Mouse (Mus musculus): ENCODE measurements at regions not wholly inside any gene's neighbourhood (a gene's known extent, or its start where the extent isn't known, plus 50 kb on each side); places are given as distances from the start of the nearest gene placed in this dataset.

DNA sequence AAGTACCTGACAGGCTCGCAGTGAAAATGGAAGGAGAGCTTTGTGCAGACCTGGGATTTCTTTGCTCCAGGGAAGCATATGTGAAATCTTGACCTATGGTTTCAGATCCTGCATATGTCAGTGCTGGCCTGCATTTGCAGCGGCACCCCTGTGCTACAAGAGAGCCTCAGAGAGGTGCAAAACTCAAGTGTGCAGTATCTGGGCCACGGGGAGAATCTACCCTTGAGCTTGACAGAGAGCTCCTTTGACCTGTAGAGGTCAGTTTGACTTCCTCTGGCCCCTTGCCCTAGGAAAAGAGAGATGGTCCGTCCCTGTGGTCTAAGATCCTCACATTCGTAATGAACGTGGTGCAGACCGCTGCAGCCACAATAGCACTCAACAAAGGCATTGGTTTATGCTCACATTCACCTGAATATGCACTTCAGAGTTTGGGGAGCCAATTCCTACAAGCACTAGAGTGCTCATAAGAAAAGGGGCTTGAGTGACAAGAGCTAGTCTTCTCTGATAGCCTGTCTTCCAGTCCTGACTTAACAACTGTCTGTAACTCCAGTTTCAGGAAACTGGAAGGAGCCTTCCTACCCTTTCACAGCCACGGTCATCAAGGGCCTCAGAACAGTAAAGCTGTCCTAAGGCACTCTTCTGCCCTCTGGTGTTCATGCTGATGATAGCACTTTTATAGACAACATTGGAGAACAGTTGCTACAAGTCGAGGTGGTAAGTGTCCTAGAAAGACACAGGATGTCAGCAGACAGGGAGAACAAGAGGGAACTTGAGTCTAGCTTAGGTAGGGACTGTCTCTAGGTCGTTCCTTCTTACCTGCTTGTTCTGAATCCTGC is 200.0 kb upstream of the Apob start:
- no peak for DNase-seq (ENCODE audit: low spot score in 2 of 2)

DNA sequence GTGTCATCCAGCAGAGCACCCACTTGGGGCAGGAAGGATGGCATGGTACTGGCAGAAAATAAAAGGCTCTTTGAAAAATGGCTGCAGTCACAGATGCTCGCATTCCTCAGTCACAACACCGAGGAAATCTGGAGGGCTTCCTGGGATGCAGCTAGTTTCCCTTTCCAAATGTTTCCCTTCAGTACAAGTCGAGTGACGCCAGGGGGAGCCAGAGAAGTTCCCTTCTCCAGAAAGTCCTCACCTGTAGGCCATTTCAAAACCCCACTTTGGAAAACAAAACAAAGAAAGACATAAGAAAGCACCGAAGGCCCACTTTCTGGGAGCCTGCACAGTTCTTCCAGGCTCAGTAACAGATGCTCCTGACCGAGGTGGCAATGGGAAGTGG is 199.4 kb upstream of the Apob start:
- no peak for DNase-seq (ENCODE audit: low spot score in 2 of 2)

DNA sequence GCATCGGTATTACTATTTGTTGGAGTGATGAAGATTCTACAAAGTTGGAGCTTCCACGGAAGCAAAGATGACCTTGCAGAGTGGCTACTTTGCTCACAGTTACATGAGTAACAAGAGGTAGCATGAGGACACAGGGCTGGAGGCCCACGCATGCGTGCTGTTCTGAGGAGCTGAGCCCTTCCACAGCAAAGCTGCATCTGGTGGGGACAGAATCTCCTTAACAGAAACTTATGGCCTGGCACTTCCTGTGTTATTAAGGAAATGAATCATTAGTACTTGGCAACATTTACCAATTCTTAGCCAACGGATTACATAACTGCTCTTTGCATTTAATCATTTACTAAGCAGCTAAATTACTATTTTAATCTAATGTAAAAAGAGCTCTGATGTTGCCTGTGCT is 160.8 kb upstream of the Apob start:
- peak; percentile 20 to 59 for DNase-seq (ENCODE audit: low spot score in 2 of 2)

DNA sequence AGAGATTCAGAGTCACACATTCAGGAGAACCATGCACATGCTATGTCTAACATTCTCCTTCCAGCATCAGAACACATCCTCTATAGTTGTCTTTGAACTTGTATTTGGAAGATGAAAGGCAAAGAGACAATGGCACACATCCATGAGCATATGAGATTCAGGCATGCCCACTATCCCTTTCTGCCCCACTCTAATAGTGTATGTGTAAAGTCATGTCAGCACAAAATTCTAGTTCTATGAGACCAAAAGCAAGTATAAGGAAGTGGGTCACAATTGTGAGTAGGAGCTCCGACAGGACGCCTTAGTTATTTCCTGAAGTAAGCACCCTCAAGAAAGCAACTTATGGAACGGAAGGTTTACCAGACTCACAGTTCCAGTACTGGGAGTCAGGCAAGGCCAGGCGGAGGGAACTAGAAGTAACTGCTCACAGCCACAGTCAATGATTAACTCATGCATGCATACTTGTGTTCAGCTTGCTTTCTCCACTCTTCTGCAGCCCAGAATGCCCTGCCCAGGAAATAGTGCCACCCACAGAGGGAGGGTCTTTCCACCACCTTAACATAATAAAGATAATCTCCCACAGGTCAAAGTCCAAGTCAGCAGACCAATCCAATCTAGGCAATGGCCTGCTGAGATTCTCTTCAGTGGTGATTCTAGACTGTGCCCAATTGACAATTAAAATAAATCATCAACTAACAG is 157.3 kb upstream of the Apob start:
- DNase-seq (ENCODE audit: low spot score in 2 of 2) = no peak

DNA sequence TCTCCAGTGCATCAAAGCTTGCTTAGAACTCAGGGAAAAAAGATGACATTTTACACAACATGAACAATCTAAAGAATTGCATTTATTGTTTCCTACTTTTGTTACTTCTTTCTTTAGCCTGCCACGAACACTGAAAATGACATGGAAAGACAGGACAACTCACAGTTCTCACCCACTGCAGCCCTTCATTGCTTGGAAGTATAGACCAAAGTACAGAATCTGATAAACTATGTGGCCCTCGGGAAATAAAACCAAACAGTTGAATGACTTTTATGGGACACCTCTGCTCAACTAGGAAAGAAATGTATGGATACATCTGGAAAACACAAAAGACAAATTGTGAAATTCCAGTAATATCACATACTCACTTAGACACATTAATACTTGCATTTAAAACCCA is 156.7 kb upstream of the Apob start:
- DNase-seq (ENCODE audit: low spot score in 2 of 2) = no peak

DNA sequence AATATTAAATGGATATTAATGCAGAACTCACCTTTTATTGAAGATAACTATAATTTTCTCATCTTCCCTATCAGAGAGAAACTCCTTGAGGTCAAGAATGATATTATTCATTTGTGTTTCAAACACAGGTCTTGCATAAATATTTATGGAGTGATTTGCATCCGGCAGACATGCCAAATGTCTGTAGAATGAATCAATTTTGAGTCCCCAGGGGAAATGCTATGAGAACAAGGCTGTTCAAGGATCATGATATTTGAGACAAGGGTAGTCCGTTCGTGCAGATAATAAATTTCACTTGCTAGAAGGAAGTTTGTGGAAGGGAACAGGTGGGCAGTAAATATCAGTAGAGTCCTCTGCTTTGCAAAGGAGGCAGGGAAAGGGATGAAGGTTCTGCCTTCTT is 141.7 kb upstream of the Apob start:
- DNase-seq (ENCODE audit: low spot score in 2 of 2) = no peak

DNA sequence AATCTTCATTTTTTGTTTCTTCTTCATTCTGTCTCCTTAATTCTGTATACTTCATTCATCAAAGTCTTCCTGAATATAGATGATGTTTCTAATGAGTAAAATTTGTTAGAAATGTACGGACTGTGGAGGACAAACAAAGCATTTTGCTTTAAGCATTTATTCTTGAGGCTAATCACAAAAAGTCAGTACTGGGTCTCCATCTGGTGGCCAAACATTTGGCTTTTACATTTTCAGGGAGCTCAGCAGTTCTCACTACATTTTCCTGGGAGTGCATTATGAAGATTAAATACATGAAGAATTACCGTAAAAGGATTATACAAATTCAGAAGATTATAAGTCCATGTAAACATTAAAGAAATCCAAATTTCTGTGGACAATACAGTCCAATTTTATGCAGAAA is 123.6 kb upstream of the Apob start:
- DNase-seq (ENCODE audit: low spot score in 2 of 2) = no peak

DNA sequence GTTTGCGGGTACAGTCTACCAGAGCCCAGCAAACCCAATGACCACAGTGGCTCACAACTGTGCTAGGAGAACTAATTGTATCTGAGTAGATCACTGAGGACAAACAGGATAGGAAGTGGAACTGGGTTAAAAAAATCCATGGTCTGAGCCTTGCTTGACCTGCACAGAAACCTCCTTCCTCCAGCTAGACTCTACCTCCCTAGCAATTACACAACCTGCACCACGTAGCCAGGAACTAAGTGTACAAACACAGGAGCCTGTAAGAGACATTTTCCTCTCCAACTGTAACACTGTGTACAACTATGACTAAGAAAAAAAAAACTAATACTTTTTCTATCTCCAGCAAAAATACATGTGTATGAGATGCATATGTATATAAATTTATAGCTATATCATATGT is 121.8 kb upstream of the Apob start:
- no peak for DNase-seq (ENCODE audit: low spot score in 2 of 2)

DNA sequence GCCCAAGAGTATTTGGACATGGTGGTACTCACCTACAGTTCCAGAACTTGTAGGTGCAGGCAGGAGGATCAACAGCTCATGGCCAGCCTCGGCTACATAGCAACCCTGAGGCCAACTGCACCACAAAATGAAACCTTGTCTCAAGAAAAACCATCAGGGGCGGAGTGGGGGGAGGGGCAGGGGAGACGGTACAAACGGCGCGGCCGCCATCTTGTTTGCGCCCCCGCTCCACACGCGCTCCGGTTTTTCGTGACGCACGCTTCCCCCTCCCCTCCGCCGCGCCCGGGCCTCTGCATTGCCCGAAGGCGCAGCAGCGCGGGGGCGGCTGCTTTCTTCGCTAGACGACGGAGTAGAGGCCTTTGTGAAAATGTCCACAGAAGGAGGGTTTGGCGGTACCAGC is 117.9 kb upstream of the Apob start:
- DNase-seq (ENCODE audit: low spot score in 2 of 2) = no peak

DNA sequence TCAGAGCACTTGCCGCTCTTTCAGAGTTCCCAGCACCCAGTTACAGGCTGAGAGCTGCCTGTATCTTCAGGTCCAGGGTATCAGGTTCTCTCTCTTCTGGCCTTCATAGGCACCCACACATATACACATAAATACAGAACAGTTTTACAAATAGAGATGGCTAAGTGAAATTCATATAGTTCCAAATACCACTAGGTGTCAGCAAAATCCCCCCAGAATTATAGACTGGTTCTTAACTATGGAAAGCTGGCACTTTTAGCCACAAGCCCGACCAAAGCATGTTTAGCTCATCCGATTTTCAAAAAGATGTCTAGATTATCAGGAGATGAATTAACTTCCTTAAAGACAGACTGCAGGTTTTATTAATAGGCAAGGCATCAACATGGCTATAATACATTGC is 107.4 kb upstream of the Apob start:
- no peak for DNase-seq (ENCODE audit: low spot score in 2 of 2)

DNA sequence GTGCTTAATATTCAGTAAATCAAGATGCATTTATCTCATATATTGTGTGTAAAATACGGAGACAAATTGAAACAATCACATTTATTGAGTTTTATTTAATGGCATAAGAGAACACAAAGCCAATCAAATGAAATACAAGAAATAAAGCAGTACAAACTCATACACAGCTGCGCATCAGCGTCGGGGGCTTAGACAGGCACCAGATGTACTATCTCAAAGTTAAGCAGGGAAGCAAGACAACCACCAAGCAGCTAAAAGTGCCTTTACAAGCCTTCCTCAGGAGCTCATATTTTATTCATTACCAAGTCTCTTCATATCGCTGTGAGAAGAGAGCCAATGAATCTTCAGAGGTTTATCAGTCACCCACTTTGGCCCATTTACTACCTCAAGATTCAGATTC is 107.0 kb upstream of the Apob start:
- no peak for DNase-seq (ENCODE audit: low spot score in 2 of 2)

DNA sequence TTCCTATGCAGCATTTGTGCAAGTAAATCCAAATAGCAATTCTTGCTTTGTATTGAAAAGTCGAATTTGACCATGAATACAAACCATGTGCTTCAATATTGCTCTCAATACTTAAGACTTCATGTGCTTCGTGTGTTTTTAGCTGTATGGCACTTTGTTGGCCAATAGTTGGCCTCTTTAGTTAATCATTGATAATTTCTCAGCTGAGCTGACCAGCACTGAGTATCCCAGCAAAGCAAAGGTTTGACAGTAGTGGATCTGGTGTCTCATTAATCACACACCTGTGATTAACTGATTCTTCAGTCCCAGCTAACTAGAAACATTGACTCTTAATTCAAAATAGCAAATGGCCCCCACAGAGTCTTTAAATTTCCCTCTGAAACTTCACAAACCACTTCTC is 102.0 kb upstream of the Apob start:
- DNase-seq (ENCODE audit: low spot score in 2 of 2) = no peak

DNA sequence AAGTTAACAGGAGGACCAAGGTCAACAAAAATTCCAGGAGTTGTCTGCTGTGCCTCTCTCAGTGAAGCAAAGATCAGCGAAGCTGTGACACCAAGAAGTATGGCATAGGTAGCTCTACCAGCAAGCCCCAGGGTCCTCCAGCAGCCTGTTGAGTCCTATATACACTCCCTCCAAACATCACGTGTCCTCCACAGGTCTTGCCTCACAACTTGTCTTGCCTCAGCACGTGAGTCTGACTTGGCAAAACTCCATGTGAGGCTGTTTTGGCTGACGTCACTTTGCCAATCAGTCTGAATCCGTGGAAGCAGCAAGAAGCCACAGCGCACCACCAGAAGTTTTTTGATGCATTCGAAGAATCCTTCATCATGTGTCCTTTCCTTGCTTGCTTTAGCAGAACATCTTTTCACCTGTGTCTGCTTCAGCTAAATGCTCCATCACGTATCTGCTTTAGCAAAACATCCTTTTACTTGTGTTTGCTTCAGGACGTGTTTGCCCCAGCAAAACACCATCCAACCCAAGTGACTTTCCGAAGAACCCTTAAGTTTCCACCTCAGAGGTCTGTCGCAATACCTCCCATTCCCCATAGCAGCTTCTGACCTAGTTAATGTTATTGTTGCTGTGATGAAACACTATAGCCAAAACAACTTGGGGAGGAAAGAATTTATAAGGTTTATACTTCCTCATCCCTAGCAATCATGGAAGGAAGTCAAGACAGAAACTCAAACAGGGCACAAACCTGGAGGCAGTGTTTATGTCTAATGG is 101.0 kb upstream of the Apob start:
- DNase-seq (ENCODE audit: low spot score in 2 of 2) = no peak

DNA sequence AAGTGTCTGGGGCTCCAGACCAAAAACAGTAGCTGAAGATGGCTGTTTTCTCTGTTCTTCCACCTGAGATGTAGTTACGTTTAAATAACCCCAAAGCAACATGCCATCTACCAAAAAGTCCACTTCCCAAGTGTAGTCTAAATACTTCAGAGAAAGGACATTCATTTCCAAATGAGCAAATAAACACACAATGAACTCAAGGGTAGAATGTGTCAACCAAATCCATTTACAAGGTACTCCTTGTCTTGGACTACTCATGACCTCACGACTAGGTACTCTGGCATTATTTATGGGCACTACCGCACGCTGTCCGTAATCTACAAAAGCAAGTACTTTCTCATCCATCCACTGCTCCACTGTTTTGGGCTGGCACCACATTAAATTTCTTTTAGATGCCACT is 98.7 kb upstream of the Apob start:
- DNase-seq (ENCODE audit: low spot score in 2 of 2) = no peak

DNA sequence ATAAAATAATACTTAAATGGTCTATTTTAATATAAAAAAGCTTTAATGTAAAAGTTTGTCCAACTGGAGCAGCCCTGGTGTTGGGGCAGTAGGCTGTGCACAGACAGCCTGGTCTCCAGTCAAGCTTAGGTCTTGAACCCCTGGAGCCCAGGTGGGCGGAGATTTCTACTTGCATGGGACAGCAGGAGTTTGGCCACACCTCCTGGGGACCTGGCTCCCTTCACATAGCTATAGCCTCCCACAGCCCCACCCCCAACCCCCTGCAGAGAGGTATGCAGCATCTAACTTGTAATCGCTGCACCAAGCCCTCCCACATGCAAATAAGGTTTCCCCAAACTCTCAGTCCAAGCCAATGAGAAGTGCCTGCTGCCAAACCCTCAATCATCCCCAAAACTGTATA is 81.3 kb upstream of the Apob start:
- no peak for DNase-seq (ENCODE audit: low spot score in 2 of 2)

DNA sequence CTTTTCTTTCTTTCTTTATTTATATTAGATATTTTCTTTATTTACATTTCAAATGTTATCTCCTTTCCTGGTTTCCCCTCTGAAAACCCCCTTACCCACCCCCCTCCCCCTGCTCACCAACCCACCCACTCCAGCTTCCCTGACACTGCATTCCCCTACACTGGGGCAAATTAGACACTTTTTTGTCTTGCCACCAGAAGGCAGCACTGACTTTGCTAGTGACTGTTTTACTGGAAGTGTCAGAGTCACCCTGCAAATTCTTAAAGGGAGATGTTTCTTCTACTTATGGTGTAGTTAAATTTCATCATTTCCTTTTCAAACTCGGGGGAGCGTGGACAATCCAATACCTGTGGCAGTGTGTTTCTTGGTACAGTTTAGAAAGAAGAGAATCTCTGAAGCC is 72.1 kb upstream of the Apob start:
- DNase-seq (ENCODE audit: low spot score in 2 of 2) = no peak

DNA sequence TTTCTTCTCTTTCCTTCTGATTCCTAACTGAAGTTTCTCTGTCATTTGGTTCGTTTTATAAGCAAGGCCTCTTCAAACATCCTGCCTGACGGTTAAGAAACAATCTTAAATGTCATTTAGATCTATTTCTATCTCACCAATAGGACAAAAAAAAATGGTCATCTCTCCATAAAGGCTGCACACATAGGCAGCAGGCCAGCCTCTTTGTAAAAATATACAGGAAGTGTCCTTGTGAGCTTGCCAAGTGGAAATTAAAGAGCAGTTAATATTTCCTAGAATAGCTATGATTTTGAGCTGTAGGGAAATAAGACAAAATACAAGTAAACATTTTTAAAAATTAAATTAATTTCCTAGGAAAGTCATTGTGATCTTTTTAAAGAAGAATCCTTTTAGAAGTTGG is 70.6 kb upstream of the Apob start:
- DNase-seq (ENCODE audit: low spot score in 2 of 2) = no peak

DNA sequence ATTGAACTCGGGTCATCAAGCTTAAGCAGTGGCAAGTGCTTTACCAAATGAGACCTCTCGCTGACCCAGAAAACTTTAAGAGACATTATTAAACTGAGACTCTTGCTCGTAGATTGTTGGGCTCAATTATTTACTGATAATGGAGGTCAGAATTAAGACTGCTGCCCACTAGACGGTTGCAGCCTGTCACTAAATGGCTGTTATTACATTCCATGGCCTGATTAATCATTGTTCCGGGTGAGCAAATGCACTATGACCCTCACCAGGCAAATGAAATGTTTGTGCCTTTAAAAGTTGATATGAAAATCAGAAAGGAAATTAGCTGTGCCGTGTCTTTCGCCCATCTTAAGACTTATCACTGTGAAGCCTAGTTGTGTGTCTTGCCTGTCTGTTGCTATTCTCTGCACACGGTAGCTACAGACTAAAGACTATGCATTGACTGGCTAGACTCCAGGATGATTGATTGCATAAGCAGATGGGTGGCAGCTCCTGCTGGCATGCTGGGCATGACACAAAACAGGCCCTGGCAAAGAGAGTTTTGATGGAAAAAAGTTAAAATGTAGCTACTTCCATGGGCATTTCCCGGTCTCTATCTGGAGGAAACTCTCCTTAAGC is 67.6 kb upstream of the Apob start:
- DNase-seq (ENCODE audit: low spot score in 2 of 2) = no peak

DNA sequence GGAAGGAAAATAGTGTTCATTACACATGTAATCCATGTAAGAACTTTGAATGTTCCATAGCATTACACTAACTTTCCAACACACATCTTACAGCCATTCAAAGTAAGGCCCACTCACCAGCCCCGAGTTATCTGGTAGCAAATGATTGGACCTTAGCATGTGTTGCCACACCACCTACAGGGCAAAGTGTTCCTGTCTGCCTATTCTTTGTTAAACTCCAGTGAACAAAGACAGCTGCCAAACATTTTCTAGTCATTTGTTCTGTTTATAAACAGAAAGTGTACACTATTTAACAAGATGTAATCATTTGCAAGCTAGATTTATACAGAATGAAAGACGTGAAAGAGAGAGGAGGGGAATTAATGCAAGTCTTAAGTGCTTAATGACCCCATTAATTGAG is 66.9 kb upstream of the Apob start:
- no peak for DNase-seq (ENCODE audit: low spot score in 2 of 2)

DNA sequence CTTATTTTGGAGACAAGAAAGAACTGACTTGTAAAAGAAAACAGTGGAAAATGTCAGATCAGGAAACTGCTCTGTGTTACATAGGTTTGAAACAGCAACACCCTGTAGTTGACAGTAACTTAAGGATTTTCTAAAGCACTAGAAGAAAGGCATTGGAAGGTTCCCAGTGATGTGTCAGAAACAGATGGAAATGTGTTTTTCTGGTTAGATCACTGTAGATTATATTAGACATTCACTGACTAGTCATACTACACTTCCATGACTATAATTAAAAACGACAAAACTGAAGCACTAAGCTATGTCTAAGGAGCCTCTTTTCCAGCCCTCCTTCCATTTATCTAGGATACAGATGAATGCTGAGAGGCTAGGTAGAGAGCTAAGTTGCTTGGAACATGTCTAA is 59.1 kb upstream of the Apob start:
- no peak for DNase-seq (ENCODE audit: low spot score in 2 of 2)

DNA sequence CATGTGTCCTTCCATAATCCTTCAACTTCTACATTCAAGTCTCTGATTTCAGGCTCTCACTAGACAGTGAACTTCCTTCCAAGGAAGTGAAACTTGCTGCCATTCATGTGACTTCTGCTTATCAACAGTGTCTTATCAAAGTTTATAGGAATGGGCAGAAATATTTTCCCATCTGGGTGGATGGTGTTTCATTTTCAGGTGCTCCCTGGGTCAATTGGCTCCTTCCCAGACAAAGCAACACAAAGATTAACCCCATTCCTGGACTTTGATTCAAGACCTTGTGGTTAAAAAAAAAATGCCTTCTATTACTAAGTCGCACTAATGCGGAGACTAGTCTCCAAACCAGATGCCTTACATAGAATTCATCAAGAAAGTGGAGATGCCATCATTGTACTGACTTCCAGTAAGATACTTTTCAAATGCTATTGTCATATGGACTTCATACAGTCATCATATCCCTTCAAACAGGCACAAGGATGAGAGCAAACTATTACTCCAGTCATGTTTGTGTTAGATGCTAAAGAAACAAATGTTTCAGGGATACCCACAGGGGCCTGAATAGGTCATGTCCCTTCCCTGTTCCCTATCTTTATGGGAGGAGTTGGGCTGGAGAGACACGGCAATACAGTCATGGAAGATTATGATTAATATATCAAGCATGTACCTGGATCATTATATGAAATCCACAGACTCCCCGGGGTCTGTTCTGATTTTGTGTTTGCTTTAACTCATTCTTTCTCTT is 58.3 kb upstream of the Apob start:
- DNase-seq (ENCODE audit: low spot score in 2 of 2) = no peak

Data from urinary bladder, postnatal 4 days (tissue).